Mouse (Mus musculus) Muller cell, postnatal 12 days (primary cell): ENCODE data around the gene Usp49.
A peak's percentile ranks its signal among the peaks of the same experiment; 100 is the strongest.
"Not testable (repeated sequence)": the region's sequence is repeated elsewhere in the genome, so short reads cannot be mapped to it uniquely, and the experiment has no call there.

ENCODE experiments used
- DNase-seq: peaks from one replicate; pipeline ENCODE4 v3.0.0-alpha.2; 2015; ENCODE audit errors: inconsistent ontology term

Usp49 gene

DNA sequence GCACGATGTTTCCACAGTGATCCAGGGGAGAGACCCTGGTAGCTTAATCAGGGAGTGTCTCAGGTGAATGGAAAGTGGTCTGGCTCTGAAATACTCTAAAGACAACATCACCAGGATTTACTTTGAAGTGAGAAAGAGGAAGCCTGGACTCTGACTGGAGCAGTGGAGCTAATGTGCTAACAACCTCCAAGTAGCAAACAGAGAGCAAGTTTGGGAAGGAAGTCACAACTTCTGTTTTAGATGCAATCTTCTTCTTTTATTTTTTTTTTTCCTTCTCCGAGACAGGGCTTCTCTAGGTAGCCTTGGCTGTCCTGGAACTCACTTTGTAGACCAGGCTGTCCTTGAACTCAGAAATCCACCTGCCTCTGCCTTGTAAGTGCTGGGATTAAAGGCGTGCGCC lies 21.3 kb upstream of the Usp49 start:
- no peak for DNase-seq

DNA sequence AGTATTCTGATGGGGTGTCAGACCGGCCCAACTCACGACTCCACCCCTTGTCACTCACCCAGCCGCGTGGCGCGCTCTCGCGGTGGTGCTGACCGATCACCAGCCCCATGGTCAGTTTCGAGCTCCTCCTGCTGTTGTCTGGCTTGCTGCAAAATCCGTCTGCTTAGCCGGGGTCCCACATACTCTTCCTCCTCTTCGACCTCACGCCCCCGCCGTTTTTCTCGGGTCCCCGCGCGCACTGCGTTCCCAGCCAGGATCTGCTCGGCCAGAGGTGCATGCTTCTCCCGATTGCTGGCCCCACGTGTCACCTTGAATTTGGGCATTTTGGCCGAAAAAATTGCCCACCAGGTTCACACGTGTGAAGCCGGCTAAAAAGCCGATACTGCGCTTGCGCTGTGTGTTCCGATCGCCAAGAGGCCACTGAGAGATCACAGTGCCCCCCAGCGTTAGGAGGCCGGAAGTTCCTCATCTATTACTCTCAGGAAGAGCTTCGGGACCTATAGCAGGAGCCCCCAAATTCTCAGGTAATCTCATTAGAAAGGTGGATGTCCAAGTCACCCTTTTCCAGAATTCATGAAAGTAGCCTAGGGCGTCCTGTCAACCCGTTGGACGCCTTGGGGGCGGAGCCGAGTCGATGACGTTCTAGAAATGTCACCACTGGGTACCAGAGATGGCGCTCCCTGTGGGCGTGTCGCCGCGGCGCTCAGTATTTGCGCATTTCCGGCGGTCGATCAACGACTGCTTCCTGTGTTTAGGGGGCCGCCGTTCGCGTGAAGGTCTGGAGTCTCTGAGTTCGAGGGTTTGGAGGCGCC lies 19.4 kb upstream of the Usp49 start, which contains the start of the genes Bysl, Med20 and Gm20517:
Bysl (minus strand) TSS at position 644 of the 812 bp plus-strand sequence.
Med20 (plus strand) TSS at position 734 of the 812 bp plus-strand sequence.
Gm20517 (plus strand) TSS at position 741 of the 812 bp plus-strand sequence.
- DNase-seq: peak; percentile 96

DNA sequence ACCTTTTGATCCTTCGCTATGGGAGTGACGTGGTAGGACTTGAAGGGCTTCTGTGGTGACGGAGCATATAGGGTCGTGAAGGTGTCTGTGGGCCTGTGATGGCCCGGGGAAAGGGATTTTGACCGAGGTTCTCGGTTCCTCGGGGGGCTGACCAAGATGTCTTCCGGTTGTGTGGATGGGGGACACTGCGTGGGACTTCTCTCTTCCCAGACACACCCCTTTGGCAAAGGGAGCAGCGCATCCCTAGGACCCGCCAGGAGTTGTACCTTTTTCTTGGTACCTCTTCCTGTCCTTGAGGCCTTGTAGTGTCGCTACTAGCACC lies 18.9 kb upstream of the Usp49 start:
- DNase-seq: no peak

DNA sequence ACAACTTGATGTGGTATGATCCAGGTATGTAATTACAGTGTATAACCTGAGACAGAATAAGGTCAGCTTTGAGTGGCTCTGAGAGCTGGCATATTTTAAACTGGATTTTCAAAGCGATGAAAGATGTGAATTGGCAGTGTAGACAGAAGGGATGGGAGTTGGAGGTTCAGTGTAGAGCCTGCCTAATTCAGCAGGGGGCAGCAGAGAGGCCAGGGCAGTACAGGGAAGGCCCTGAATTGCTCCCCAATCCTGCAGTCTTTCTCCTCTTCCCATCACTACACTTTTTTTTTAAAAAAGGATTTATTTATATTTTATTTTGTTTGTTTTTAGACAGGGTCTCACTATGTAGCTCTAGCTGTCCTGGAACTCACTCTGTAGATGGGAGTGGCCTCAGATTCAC lies 16.5 kb upstream of the Usp49 start:
- DNase-seq: no peak

DNA sequence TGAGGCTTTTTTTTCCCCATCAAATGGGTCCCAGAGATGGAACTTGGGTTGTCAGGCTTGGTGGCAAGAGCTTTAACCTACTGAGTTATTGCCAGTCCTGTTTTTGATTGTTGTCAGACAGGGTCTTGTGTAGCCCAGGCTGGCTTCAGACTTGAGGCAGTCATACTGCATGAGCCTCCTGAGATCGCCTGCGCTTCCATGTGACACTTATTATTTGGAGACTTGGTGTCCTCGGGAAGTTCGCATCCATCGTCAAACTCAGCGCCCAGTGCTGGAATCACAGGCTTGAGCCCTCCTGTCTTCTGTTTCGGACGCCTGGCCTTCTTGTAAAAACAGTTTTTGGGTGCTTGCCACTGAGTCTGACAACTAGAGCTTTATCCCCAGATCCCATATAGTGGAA lies 14.4 kb upstream of the Usp49 start:
- no peak for DNase-seq

DNA sequence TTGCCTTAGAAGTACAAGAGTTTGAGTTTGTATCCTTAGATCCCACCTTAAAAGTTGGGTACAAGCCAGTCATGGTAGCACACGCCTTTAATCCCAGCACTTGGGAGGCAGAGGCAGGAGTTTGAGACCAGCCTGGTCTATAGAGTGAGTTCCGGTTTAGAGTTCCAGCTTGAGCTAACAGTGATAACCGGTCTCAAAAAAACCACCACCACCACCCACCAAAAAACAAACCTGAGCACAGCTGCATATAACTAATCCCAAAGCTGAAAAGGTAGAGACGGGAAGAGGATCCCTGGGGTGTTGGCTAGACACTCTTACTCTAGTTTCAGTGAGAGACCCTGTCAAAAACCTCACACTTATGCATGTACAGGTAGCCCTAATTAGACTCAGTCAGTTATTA lies 13.8 kb upstream of the Usp49 start:
- no peak for DNase-seq

DNA sequence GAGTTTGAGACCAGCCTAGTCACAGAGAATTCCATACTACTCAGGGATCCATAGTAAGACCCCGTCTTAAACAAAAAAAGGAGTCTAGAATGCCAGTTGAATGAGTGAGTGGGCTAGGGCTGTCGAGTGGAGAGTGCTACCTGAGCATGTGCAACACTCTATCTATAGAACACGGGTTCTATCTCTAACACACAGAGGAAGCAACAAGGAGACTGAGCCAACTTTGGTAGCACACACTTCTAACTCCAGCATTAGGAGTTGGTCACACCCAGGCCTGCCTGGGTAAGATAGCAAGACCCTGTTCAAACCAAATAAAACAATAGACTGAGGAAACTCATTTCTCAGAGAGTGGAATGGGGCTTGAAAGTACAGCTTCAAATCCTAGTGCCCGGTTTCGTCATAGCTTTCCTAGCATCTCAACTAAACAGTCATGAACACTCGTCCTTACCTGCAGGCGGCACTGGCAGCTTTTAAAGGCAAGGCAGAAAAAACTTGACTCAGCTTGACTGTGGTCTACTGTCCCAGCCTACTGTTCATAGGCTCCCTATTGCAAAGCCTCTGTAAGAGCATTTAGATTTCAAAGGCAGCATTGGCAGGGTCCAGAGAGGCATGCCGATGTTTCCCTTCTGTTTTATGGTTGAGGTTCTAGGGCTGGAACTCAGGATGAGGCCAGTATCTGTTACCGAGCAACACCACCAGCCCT lies 12.7 kb upstream of the Usp49 start:
- DNase-seq: no peak

DNA sequence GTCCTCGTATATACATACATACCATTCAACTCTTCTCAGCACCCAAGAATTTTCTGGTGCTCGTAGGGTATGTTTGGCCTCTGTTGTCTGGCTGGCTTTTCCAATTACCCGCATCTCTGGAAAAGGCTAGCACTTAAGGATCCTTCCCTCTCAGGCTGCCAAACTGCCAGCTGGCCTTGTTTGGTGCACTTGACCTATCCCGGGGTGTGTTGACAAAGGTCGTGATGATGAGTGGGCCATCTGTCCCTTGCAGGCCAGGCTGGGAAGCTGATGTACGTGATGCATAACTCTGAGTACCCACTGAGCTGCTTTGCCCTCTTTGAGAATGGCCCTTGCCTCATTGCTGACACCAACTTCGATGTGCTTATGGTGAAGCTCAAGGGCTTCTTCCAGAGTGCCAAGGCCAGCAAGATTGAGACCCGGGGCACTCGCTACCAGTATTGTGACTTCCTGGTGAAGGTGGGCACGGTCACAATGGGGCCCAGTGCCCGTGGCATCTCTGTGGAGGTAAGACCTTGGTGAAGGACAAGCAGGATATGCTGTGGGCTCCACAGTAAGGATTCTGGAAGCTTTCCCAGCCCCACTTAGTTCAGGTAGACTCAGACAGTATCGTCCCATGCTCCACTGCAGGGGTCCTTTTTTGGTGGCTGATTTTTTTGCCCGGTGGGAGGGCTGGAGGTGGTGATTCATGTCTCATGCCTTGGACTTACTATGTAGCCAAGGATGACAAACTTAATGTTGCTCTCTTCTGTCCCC lies 11.8 kb upstream of the Usp49 start:
- no peak for DNase-seq

DNA sequence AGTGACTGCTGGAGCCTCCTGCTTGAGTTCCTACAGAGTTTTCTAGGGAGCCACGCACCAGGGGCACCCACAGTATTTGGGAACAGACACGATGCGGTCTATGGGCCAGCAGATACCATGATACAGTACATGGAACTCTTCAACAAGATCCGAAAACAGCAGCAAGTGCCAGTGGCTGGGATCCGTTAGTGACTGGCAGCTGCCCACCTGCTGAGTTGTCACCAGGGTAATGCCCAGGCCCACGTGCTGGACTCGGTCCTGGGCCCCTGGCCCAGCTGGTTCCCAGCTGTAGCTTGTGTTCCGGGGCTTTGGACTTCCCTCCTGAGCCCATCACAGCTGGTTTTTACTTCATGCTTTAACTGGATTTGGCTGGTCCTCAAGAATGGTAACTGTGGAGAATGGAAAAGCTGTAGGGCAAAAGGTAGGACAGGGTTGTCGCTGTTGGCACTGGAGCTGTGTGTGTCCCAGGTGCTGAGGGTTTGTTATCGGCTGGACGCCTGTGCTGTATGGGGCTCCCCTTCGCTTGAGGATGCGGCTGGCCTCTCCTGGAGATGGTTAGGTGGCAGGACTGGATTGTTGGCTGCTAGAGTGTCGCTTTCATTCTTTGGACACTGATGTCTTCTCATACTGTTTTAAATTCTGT lies 7.5 kb upstream of the Usp49 start:
- DNase-seq: no peak

DNA sequence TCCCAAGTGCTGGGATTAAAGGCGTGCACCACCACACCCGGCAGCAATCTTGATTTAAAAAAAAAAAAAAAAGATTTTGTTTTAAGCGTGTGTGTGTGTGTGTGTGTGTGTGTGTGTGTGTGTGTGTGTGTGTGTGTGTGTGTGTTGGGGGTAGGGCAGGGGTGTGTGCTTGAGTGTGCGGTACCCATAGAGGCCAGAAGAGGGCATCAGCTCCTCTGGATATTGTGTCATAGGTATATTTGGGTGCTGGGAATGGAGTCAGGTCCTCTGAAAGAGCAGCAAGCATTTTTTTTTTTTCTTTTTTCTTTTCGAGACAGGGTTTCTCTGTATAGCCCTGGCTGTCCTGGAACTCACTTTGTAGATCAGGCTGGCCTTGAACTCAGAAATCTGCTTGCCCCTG lies 5.9 kb upstream of the Usp49 start:
- DNase-seq: not testable (repeated sequence)

DNA sequence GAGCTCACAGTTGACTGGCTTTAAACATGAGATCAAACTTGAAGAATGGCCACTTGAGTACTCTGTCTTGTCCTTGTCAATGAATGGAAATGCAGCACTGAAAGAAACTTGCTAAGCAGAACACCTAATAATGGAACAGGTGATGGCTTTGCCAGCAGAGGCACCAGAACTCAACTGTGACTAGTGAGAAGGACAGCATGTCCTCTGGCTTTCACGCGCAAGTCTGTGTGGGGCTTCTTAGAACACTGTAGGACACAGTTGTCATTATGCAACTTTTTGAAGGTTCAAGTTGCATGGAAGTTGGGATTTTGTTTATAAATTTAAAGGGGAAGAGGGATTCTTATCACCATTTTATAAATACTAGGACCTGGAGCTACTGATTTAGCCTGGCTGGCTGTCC lies 5.4 kb upstream of the Usp49 start:
- DNase-seq: no peak

DNA sequence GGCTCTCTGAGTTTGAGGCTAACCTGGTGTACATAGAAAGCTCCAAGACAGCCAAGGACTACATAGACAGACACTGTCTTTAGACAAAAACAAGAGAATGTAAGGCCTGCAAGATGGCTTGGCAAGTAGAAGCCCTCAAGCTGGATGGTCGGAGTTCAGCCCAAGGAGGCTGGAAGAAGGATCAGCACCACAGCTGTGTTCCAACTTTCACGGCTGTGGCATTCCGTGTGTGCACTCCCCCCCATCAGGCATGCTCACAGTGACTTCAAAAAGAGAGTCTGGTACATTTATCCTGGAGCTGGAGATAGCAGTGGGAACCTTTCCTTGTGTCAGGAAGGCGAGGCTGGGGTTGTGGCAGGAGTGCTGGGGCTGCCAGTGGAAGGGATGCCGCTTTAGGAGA lies 4.5 kb upstream of the Usp49 start:
- no peak for DNase-seq

DNA sequence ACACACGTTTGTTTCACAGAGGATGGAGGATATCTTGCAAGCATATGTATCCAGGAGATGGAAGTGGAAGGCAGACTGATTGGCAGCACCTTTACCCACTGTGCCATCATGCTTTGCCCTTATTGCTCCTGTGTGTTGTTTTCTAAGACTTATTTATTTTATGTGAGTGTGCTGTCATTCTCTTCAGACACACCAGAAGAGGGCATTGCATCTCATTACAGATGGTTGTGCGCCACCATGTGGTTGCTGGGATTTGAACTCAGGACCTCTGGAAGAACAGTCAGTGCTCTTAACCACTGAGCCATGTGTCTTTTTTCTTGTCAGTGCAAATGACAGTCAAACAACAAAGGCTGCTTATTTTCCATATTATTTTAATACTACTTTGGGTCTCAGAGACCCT lies 2.7 kb upstream of the Usp49 start:
- no peak for DNase-seq

DNA sequence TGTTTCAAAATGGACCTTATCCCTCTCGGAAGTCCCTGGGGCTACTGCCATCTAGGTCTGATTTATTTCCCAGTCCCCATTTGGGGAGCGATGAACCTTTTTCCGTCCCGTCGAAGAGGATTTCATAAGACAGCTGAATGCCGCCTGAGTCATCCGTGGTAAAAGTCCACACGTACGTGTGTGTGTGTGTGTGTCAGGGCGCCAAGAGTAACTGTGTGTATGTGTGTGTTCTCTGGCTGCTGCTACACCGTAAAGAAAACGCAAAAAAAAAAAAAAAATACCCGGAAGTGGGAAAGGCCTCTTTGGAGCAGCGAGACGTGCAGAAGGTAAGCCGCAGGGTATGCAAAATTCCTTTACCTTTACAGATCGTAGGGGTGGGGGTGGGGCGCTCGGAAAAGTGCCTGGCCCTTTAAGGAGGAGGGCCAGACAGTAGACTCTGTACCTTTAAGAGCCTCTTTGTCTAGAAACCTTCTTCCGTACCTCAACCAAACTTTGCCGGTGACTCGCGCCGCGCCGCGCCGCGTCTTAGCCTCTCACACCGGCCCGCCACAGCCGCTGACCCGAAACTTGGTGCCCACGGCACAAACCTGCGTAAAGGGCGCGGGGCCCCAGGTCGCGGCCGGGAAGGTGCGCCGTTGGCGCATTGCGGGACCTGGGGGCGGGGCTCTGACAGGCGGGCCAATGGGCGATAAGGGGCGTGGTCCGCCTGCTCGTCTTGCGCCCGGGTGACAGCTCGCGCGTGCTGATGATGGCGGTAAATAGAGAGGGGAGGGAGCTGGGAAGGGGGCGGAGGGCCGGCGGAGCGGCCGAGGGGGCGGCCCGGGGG lies 1.4 kb upstream of the Usp49 start:
- peak; percentile 98 for DNase-seq

DNA sequence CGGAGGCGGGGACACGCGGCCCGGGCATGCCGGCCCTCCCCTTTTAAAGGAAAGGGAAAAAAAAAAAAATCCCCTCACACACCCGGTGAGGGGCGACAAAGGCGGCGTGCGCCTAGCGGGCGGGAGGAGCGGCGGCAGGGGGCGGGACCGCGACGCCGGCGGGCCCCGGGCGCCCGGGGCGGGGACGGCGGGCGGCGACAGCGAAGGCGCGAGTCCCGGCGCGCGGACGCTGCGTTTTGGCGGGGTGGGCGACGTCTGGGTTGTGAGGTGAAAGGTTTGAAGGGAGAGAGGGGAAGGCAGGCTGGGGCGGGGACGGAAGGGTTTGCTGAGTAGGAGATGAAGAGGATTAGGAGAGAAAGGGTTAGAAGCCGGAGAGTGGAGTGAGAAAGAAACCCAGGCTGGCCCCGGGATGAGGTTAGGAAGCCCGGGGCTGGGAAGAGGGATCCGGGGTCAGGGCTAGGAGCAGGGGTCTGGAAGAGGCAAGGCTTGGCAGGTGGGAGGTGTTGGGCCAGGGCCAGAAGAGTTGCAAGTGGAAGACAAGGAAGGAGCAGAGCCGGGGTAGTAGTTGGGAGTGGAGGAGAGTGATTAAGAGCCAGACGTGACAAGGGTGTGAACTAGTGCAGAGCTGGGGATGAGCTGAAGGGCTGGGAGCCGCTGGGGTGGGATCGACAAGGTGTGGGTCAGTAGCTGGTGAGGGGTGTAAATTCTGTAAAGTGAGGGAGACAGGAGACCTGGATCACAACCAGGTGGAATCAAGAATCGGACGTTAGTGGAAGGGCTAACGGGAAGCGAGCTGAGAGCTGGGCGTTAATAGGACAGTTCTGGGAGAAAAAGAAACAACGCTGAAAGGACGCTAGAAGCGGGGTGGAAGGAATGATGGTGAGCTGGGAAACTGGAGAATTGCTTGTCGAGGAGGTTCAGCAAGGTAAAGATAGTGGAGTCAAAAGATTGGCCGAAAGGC lies 493 bp upstream of the Usp49 start:
- DNase-seq: no peak

DNA sequence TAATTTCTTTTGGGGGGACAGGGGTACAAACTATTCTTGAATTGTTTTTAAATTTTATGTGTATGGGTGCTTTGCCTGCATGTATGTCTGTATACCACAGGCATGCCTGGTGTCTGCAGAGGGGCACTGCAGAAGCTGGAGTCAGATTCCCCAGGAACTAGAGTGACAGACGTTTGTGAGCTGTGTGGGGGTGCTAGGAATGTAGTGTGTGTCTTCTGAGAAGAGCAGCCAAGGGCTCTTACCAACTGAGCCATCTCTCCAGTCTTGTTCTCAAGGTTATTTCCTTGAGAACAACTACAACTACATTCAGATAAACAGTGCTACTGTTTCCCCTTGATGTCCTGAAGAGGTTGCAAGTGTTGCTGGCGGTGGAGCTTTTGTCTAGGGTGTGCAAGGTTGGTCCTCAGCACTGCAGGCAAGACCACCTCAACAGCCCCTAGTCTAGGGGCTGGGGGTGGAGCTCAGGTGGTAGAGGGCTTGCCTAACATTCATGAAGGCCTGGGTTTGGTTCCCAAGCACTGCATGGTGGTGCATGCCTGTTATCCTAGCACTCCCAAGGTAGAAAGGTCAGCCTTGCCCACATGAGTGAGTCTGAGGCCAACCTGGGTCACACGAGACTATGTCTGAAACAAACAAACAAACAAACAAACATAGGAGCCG lies 1.8 kb downstream of the Usp49 start:
- no peak for DNase-seq

DNA sequence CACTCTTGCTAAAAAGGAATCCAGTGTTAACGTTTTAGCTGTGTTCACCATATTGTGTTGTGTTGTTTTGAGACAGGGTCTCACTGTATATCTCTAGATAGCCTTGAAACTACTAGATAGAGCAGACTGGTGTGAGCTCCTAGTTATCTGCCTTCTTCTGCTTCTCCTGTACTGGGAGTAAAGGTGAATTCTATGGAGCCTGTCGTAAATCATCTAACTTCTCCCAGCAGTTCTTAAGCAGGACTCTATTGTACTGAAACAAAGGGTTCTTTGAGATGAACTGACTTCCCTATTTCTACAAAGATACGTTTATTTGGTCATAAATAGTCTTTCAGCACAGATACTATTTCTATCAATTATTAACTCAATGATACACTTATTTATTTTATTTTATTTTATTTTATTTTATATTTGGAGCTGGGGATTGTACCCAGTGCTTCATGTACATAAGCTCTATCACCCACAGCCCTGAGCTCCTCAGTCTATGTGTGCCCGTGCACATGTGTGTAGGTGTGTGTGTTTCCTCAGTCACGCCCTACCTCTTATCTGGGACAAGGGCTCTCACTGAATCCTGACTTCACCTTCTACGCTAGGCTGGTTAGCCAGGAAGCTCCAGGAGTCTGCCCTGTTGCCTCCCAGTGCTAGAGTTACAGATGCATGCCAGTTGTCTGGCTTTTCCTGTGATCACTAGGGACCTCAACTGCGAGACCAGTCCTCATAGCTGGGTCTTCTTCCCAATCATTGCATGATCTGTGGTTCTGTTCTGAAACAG lies 3.7 kb downstream of the Usp49 start:
- DNase-seq: no peak

DNA sequence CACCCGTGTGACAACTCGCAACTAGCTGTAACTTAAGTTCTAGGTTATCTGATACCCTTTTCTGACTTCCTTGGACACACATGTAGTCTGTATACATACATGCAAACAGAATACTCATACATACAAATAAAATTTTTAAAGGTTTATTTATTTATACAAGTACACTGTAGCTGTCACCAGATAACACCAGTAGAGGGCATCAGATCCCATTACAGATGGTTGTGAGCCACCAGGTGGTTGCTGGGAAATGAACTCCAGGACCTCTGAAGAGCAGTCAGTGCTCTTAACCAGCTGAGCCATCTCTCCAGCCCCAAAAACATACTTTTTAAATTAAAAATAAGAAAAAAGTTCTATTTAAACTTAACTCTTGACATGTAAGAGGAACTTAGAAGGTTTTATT lies 12.5 kb downstream of the Usp49 start:
- DNase-seq: no peak

DNA sequence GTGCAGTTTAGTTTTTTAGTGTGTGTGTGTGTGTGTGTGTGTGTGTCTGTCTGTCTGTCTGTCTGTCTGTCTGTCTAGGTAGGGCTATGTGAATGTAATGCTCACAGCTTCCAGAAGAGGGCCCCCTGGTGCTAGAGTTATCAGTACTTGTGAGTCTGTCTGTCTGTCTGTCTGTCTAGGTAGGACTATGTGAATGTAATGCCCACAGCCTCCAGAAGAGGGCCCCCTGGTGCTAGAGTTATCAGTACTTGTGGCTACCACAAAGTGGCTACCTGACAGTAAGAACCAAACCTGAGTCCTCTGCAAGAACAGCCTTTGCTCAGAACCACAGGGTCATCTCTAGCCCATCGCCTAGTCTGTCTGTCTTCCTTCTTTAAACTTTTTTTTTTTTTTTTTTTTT lies 16.2 kb downstream of the Usp49 start:
- DNase-seq: peak; percentile 70
